Mouse (Mus musculus) forebrain, postnatal 0 days (tissue): ENCODE measurements around the gene Fam98c. TPM values are rescaled to one million over a fixed set of nuclear protein-coding genes. Genes with fewer than 3 reads are reported as not detected.
A peak's percentile ranks its signal among the peaks of the same experiment; 100 is the strongest.

Experiments used
- ATAC-seq: fragments of 200-750 bp; cut with Nextera tagmentation; 2 replicates; pipeline ENCODE4 v1.8.0; 2017; ENCODE audit warnings: mild to moderate bottlenecking, moderate library complexity
- DNase-seq: peaks from one replicate; pipeline ENCODE4 v3.0.0-alpha.2; 2015
- H3K27ac ChIP-seq: fragments of 300-500 bp; sonication (generic); 2 replicates; pipeline ENCODE4 v1.5.1; 2014; ENCODE audit warnings: low read depth, mild to moderate bottlenecking, antibody characterized with exemption, low read length, moderate library complexity, mixed read lengths
- H3K27me3 ChIP-seq: fragments of 300-500 bp; sonication (generic); 2 replicates; pipeline ENCODE4 v1.6.1; 2014; ENCODE audit warnings: mild to moderate bottlenecking, low read length, mixed read lengths; ENCODE audit not compliant: insufficient read depth
- H3K36me3 ChIP-seq: fragments of 300-500 bp; sonication (generic); 2 replicates; pipeline ENCODE4 v1.6.1; 2014; ENCODE audit warnings: mild to moderate bottlenecking, moderate library complexity; ENCODE audit not compliant: insufficient read depth
- H3K4me1 ChIP-seq: fragments of 300-500 bp; sonication (generic); 2 replicates; pipeline ENCODE4 v1.6.1; 2014; ENCODE audit warnings: antibody characterized with exemption; ENCODE audit not compliant: insufficient read depth
- H3K4me2 ChIP-seq: fragments of 300-500 bp; sonication (generic); 2 replicates; pipeline ENCODE4 v1.6.1; 2014; ENCODE audit warnings: low read depth, mild to moderate bottlenecking, moderate library complexity
- H3K4me3 ChIP-seq: fragments of 300-500 bp; sonication (generic); 2 replicates; pipeline ENCODE4 v1.5.1; 2014; ENCODE audit warnings: low read depth, low read length, mixed read lengths
- H3K9ac ChIP-seq: fragments of 300-500 bp; sonication (generic); 2 replicates; pipeline ENCODE4 v1.6.1; 2014; ENCODE audit warnings: mild to moderate bottlenecking
- H3K9me3 ChIP-seq: fragments of 300-500 bp; sonication (generic); 2 replicates; pipeline ENCODE4 v1.6.1; 2016; ENCODE audit warnings: low read length
- CTCF ChIP-seq: sonication (generic); IDR thresholded peaks from 2 replicates; pipeline ENCODE4 v1.5.1; 2016; ENCODE audit warnings: antibody characterized with exemption, control low read depth, low read depth
- WGBS: fragments of 180-500 bp; shearing (Covaris S2); extraction: QIAGEN DNeasy Blood & Tissue Kit; methylation state at CpG from one replicate; pipeline ENCODE4 v1.1.7; 2014; 5-methylcytosine and 5-hydroxymethylcytosine counted together
- polyA plus RNA-seq: library from polyadenylated mRNA; unstranded; fragments of >200 nt; fragmentation: Nextera tagmentation; extraction: Ambion mirVana; gene quantifications from 2 replicates; pipeline ENCODE4 v1.2.1, GENCODE M21; 2015
- total RNA-seq: library from RNA; depleted of rRNA; stranded (reverse); fragments of >200 nt; gene quantifications from 2 replicates; pipeline ENCODE4 v1.2.3, GENCODE M21; 2014

The Fam98c gene
- total and polyA plus RNA-seq, 2 experiments from 2014 or later, result 15.9 to 24.7 TPM

GRCm38 (mm10) chr7:29179323-29179722 is 23.3 kb upstream of the Fam98c start:
- WGBS, result 47% methylated on average over 7 of the region's 7 CpGs
- Histone ChIP-seq H3K4me1 (peaks cover 10% of the 10 kb centered on the region), H3K36me3 (peaks cover 24% of the 10 kb centered on the region), H3K27ac (no peak overlapping the region), H3K4me3 (peak overlapping the region; percentile 80), H3K9me3 (no peaks in the 10 kb centered on the region), H3K27me3 (peaks cover 2% of the 10 kb centered on the region; the same call in 1 of the 2 replicates), H3K9ac (no peak overlapping the region), H3K4me2 (peak overlapping the region; percentile 63)
- DNase-seq, result no peak
- no peak for TF ChIP-seq CTCF
- ATAC-seq, result no peak

GRCm38 (mm10) chr7:29178106-29178505 is 22.1 kb upstream of the Fam98c start:
- Histone ChIP-seq H3K9ac (no peak overlapping the region), H3K4me1 (peaks cover 10% of the 10 kb centered on the region), H3K9me3 (no peaks in the 10 kb centered on the region), H3K4me2 (no peak overlapping the region), H3K27me3 (peaks cover 13% of the 10 kb centered on the region), H3K36me3 (peaks cover 35% of the 10 kb centered on the region), H3K4me3 (no peak overlapping the region), H3K27ac (no peak overlapping the region)
- WGBS, result 88% methylated on average over 4 of the region's 4 CpGs
- no peak for DNase-seq
- ATAC-seq, result no peak
- TF ChIP-seq CTCF, result 0 out of 2 replicates have a peak, but pooled peaks have one; percentile 32

GRCm38 (mm10) chr7:29172390-29173016 is 16.5 kb upstream of the Fam98c start:
- Histone ChIP-seq H3K4me3 (no peak overlapping the region), H3K27me3 (peaks cover 39% of the 10 kb centered on the region), H3K9ac (no peak overlapping the region), H3K9me3 (no peaks in the 10 kb centered on the region), H3K27ac (no peak overlapping the region), H3K36me3 (peaks cover 40% of the 10 kb centered on the region), H3K4me1 (peaks cover 13% of the 10 kb centered on the region; the same call in 1 of the 2 replicates), H3K4me2 (no peak overlapping the region)
- 45% methylated on average over 31 of the region's 32 CpGs for WGBS
- no peak for TF ChIP-seq CTCF
- ATAC-seq, result no peak
- no peak for DNase-seq

GRCm38 (mm10) chr7:29171562-29172097 is 15.6 kb upstream of the Fam98c start:
- peaks cover 39% of the 10 kb centered on the region for H3K27me3 ChIP-seq
- no peak for TF ChIP-seq CTCF
- ATAC-seq, result no peak
- peak overlapping the region; percentile 59 for H3K4me2 ChIP-seq
- no peak for DNase-seq
- H3K36me3 ChIP-seq, result peaks cover 35% of the 10 kb centered on the region
- no peak overlapping the region for H3K27ac ChIP-seq
- no peaks in the 10 kb centered on the region for H3K9me3 ChIP-seq
- H3K9ac ChIP-seq, result no peak overlapping the region
- 9% methylated on average over 34 of the region's 34 CpGs for WGBS
- H3K4me3 ChIP-seq, result peak overlapping the region; percentile 75; the same call in 1 of the 2 replicates
- H3K4me1 ChIP-seq, result peaks cover 13% of the 10 kb centered on the region; the same call in 1 of the 2 replicates

- peak overlapping the region; percentile 75 for H3K4me3 ChIP-seq
- H3K4me1 ChIP-seq, result peaks cover 13% of the 10 kb centered on the region; the same call in 1 of the 2 replicates
- no peak for TF ChIP-seq CTCF
- H3K9ac ChIP-seq, result no peak overlapping the region
- ATAC-seq, result no peak
- peaks cover 35% of the 10 kb centered on the region for H3K36me3 ChIP-seq
- no peak overlapping the region for H3K27ac ChIP-seq
- H3K4me2 ChIP-seq, result peak overlapping the region; percentile 59
- no peaks in the 10 kb centered on the region for H3K9me3 ChIP-seq
- H3K27me3 ChIP-seq, result peaks cover 39% of the 10 kb centered on the region
- WGBS, result 2% methylated on average over 42 of the region's 43 CpGs
- DNase-seq, result no peak
These were observed 14.9 kb upstream of the Fam98c start for GRCm38 (mm10) chr7:29170755-29171561.

GRCm38 (mm10) chr7:29170066-29170754 is 14.2 kb upstream of the Fam98c start, which contains the start of the genes Ggn and Spred3:
TSS of gene Ggn (plus strand) at chr7:29170210.
TSS of gene Spred3 (minus strand) at chr7:29170411.
- Histone ChIP-seq H3K4me3 (peak within 1 kb of the TSS; percentile 75), H3K36me3 (peaks cover 28% of the 10 kb centered on the region), H3K27ac (peak within 1 kb of the TSS; percentile 81), H3K9ac (peak within 1 kb of the TSS; percentile 72), H3K4me2 (peak within 1 kb of the TSS; percentile 59), H3K27me3 (peaks cover 39% of the 10 kb centered on the region), H3K4me1 (peaks cover 13% of the 10 kb centered on the region; the same call in 1 of the 2 replicates), H3K9me3 (no peaks in the 10 kb centered on the region)
- 1% methylated on average over 30 of the region's 30 CpGs for WGBS
- ATAC-seq (peak; percentile 9), DNase-seq (peak; percentile 50)
- no peak for TF ChIP-seq CTCF
